Mouse (Mus musculus): Measurements from ENCODE around the gene Gata3.

Gene Gata3

DNA sequence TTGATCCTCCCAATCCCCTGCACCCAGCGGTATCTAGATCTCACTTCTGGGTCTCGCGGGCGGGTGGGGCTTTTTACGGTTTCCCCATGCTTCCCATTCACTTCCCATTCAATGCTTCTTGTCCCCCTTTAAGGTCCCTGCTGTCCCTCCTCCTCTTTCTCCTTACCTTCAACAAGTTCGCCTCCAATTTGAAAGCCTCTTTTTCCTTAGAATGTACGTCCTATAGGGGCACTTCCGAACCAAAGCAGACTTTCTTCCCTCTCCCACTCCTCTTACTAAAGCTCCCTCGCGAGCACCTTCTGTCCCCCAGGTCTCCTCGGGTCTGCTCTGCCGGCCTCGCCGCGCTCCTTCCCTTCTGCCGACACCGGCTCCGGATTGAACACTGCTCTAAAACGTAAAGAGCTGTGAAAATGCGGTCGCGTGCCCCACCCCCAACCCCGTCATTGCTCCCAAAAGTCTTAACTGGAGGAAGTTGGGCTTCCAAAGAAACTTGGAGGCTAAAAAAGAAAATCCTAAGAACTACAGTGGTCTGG lies at the start of gene Gata3:
Gata3 (minus strand) TSS at position 384 of the 533 bp plus-strand sequence.
- in situ Hi-C loops (cut with MboI, MseI), result loop anchor here (10.0 kb wide), 3 partner anchors 115 to 1645 kb away; no protein-coding TSS in a partner anchor

DNA sequence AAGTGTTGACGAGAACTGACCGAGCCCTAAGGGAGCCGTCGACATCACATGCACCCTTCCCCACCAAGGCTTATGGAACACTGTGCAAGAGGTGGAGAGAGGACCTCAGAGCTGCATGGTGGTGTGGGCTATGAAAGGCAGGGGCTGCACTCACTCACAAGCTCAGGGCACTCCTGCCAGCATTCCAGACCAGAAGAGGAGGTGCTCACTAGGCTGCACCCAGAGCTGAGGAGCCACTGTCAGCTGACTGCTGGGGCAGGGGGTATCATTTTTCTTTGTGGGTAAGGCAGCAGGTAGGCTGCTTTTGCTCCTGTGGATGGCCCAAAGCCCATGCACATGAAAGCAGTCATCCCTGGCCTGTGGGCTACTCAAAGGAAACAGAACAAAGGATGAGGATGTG lies 49.4 kb upstream of the Gata3 start:
- in situ Hi-C loops (cut with MboI, MseI), result no loop called here

DNA sequence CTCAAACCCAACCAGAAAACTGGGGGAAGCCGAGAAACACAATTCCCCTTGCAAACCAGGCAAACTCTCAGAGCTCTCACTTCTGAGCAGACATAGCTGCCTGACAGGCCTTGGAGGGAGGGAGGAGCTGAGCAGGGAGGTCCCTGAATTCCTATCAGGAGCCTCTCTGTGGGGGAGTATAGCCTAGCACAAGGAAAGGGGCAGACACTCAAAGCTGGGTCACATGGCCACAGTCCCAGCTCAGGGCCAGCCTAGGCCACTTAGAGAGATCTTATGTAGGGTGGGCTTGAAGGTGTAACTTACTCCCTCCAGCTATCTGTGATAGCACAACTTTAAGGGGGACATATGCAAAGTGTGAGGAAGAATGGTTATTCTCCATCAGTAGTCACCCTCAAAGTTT lies 46.1 kb upstream of the Gata3 start:
- in situ Hi-C loops (cut with MboI, MseI), result no loop called here

DNA sequence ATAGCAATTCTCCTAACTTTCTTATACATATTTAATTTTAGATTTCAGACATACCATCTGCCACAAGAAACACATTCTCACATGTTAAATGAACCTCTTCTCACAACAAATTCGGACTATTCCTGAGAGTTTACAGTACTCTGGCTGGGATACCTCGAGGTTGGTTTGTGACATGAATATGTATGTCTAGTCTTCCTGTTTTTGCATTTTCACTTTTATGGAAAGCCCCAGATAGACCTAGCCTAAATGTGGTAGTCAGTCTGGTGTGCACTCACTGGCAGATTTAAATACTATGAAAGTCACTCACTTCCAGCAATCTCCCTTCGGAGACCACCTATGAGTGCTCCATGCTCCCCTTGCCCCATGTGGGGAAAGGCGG lies 37.1 kb upstream of the Gata3 start:
- in situ Hi-C loops (cut with MboI, MseI), result no loop called here

DNA sequence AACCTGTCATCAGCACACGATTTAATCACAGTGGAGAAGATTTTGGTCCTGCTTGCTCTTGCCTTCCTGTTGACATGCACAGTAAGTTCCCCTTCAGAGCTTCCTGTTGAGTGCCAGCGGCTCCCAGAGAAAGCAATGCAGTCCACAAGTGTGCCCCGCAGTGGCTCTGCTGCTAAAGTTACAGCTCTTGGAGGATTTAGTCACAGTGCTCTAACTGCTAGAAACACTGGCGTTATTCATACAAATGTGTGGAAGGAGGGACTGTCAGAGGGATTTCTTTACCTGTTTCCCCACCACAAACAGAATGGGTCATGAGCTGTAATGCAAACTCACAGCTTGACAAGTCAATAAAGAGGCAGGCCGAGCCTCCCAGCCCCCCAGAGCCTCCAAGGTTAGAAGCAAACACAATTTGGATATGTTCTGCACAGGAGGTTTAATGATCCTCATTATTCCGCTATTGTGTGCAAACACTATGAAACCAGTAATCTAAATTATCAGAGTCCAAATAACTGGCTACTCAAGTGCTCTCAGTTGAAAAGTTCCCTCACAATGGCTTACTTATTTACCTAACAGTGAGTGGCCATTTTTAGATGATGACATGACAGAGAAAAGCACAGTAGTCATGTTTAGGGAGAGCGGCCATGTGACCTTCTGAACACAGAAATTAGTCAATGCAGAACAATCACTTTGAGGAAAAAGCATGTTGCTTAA lies 36.5 kb upstream of the Gata3 start:
- in situ Hi-C loops (cut with MboI, MseI), result no loop called here

DNA sequence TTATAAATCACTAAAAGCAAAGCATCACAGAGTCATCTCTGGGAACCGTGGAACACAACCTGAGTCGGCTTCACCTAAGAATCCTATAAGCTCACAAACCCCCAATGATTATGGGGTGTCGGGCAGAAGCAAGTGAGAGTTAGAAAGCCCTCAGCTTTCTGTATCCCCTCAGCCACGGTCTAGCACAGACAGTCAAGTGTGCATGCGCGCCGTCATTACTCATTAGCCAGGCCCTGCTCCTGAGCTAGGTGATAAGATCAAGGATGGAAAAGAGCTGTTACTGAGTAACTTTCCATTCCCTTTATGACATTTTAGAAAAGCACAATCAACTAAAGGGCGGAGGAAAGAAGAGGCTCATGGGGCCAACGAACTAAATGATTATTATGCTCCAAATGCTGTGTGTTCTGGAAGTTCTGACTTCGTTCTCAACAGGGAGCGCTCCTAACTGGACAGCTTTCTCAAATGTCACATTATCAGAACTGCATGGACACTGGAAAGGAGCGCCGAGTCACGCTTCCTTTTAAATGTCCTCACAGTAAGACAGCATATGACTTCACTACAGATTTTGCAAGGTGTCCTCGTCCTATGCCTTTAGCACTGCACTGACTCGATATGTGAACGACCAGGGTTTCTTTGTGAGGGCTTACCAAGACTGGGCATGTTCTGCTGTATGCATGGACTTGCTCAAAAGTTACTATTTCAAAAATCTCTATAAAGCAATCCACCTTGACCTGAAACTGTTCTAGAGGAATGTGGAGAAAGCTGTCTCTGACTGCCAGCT lies 29.0 kb upstream of the Gata3 start:
- in situ Hi-C loops (cut with MboI, MseI), result no loop called here

DNA sequence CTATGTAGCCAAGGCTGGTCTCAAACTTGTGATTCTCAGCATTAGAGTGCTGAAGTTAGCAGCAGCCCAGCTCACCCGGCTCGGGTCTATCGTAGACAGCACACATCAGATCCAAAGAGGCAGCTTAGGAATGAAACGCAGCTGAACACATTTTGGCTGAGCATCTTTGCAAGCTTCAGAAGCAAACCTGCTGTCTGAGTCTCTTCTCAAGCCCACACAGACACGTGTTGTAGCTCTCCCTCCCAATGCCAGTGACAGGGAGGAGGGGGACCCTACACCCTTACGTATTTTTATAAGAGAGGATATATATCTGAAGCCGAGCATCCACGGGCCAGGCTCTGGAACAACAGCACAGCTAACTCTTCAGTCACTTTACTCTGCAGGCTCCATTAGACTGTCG lies 27.8 kb upstream of the Gata3 start:
- in situ Hi-C loops (cut with MboI, MseI), result no loop called here

DNA sequence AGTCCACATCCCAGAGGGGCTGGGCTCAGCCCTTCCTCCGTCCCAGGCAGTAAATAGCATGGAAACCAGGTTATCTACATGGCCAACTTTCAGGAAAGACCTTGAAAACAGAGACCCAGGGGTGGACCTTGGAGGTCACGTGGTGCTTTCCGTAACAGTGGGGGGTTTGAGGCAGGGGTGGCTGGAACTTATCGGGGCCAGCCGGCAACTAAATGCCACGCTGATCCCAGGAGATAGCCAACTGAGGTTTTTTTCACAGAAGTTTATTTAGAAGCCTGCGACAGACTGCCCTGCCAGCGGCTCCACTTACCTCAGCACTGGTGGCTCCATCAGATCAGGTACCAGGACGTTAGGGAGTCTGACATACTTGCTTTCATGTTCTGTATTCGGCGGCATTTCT lies 16.2 kb upstream of the Gata3 start:
- in situ Hi-C loops (cut with MboI, MseI), result loop anchor here (5.0 kb wide), 1 partner anchor 1234 kb away; no protein-coding TSS in a partner anchor

DNA sequence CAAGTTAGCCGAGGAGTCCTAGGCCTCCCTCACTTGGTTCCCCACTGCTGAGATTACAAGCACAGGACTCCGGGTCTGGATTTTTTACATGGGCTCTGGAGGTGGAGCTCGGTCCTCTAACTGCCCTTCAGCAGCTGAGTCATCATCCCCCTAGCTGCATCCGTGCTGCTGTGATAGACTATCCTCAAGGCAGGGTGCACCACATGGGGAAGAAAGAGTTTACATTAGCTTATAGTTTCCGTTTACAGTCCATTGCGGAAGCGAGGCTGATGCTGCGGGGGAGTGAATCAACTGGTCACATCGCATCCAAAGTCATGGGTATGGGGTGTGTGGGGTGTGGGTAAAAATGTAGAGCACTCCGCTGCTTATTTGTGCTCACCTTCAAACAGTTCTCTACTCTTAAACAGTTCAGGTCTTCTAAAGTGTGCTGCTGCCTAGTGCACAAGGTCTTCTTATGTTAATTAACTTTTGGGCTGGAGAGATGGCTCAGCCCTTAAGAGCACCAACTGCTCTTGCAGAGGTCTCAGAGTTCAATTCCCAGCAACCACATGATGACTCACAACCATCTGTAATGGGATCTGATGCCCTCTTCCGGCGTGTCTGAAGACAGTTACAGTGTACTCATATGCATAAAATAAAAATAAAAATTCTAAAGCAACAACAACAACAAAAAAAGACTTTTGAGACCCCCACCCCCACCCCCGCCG lies 14.2 kb upstream of the Gata3 start:
- in situ Hi-C loops (cut with MboI, MseI), result no loop called here

DNA sequence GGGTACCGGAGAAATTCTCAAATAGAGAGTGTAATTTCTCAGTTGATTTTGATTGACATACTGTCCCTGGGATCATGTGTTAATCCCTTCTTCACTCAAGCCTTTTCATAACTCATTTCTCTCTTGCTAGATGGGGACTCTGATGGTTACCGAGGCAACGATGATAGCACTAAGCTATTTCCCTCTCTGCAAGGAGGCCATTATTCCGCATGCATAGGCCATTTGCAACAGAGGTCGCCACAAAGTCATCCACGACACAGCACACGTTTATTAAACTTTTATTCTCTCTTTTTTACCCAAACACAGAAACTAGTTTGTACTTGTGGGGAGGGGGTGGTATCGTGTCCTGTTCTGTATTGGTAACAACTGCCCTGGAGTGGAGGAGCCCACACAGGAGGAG lies 8.0 kb upstream of the Gata3 start:
- in situ Hi-C loops (cut with MboI, MseI), result loop anchor here (10.0 kb wide), 2 partner anchors 107 to 137 kb away; no protein-coding TSS in a partner anchor

DNA sequence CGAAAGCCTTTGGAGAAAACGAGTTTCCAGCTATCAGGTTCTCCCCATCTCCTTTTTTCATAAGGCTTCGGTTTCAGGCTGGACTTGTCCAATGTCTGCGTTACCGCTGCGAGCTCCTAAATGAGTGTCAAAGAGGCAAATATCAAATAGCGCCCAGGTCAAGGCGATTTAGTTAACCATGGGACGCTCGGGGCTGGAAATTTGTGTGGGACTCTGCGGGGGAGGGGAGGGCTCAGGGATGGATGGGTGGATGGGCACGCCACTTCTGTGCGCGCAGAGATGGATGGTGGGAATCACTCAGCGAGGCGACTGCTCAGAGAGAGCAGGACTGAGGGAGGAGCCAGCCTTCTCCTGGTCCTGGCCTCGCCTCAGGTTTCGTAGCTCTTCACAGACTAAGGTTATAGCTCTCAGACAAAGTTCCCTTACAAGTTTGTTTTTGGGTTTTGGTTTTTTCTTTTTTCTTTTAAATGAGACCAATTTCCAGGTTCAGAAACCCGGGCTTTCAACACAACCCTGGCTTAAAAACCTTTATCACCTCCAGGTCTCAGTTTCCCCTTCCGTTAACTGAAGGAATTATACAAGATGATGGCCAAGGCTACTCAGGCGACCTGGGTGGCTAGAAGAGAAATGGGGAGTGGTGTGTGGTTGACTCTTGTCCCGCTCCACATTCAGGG lies 6.4 kb upstream of the Gata3 start:
- in situ Hi-C loops (cut with MboI, MseI), result loop anchor here (10.0 kb wide), 2 partner anchors 109 to 139 kb away; no protein-coding TSS in a partner anchor

DNA sequence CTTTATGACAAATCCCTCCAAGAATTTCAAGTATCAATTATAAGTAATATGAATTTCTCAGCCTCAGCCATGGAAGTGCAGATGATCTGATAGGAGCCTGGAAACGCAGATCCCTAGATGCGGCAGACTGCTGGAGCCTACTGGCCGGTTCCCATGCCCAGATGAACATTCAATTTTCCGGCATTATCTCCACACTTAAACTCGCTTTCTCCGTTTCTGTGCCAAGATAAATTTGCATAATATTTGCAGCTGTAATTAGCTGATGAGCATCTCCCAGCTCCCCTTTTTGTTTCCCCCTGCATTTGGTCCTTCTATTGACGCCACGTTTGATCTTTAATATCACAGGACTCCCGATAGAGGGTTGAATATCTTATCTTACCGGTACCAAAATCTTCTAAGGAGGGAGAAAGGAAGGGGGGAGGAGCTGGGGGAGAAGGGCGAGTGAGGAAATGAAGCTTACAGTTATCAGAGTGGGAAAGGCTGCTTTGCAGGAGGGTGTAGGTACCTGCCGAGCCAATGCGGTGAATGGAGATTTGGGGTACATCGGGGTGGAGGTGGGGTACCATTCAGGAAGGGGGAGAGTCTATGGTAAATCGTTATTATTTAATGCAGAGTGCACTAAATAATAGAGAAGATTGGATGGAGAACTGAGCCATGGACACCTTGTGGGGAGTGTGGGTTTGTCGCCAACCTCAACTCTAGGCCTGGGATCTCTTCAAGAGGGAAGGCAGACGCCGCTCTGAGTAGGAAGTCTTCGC lies 5.2 kb upstream of the Gata3 start:
- in situ Hi-C loops (cut with MboI, MseI), result loop anchor here (10.0 kb wide), 2 partner anchors 110 to 140 kb away; no protein-coding TSS in a partner anchor

DNA sequence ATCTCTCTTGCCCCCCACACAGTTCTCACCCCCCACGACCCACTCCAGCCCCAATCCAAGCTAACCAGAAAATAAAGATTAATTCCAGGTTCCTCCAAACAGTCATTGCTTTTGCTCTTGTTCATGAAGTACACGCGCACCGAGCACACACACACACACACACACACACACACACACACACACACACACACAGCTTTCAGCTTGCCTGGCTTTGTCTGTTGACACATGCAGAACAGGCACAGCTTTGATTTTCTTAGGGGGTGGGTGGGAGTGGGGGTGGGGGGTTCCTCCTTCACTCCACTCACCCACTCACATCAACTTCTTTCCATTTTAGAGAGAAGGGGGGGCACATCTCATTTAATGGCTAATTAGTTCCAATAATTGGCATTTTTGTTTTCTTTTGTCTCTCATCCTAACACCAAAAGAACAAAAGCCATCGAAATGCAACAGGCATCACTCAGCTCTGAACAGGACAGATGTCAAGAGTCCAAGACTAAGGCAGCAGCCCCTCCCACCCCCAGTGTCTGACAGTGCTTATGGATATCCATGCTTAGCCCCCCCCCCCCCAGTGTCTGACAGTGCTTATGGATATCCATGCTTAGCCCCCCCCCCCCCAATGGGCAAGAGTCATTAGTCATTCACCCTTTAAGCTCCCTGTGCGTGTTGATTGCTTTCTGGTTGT lies 3.6 kb upstream of the Gata3 start:
- in situ Hi-C loops (cut with MboI, MseI), result loop anchor here (10.0 kb wide), 2 partner anchors 111 to 141 kb away; no protein-coding TSS in a partner anchor

DNA sequence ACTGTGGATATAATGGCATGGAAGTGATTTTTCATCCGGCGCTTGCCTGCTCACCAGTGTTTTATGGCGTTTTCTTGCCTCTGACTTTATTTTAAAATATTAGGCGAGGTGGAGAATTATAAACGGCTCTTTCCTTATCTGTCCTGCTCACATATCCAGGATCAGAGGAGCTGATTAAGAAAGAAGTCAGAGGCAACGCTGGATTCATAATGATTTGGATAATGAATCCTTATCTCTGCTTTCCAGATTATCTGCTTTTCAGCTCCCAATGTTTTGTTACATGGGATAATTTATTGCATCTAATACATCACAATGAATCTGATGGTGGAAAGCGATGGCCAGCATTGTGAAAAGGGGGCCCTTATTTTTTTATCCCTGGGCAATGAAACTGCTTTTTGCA lies 2.7 kb upstream of the Gata3 start:
- in situ Hi-C loops (cut with MboI, MseI), result loop anchor here (10.0 kb wide), 2 partner anchors 112 to 142 kb away; no protein-coding TSS in a partner anchor

DNA sequence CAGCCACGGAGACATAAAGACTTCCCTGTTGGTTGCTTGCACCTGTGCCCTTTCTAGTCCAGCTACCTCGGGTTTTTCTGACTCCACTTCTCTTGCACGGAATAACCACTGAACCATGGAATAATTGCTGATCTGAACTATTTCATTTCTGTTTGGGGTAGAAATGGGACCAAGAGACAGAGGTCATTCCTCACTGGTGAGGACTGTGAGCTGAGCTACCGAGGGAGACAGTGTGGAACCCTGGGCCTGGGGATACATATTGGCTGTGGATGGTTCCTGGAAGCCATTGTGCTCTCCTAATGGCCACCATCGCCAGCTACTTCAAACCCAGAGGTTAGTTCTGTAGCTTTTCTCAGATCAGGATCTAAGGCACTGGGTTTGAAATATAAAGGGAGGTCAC lies 1.1 kb upstream of the Gata3 start:
- in situ Hi-C loops (cut with MboI, MseI), result loop anchor here (10.0 kb wide), 2 partner anchors 114 to 144 kb away; no protein-coding TSS in a partner anchor

DNA sequence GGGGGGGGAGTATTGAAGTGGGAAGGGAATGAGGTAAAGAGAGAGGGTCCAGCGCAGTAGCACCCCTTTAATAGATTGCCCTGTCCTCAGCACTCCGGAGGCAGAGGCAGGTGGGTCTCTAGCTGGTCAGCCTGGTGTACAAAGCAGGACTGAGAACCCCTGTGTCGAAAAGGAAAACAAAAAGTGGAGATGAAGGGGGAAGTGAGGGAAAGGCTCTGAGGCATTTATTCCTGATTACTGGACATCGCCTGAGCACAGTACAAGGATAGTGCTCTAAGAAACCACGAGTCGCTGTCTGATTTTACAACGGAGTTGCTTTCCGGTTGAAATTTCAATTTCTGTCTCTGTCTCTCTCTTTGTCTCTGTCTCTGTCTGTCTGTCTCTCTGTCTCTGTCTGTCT lies 417 bp upstream of the Gata3 start:
- in situ Hi-C loops (cut with MboI, MseI), result loop anchor here (10.0 kb wide), 2 partner anchors 115 to 145 kb away; no protein-coding TSS in a partner anchor

DNA sequence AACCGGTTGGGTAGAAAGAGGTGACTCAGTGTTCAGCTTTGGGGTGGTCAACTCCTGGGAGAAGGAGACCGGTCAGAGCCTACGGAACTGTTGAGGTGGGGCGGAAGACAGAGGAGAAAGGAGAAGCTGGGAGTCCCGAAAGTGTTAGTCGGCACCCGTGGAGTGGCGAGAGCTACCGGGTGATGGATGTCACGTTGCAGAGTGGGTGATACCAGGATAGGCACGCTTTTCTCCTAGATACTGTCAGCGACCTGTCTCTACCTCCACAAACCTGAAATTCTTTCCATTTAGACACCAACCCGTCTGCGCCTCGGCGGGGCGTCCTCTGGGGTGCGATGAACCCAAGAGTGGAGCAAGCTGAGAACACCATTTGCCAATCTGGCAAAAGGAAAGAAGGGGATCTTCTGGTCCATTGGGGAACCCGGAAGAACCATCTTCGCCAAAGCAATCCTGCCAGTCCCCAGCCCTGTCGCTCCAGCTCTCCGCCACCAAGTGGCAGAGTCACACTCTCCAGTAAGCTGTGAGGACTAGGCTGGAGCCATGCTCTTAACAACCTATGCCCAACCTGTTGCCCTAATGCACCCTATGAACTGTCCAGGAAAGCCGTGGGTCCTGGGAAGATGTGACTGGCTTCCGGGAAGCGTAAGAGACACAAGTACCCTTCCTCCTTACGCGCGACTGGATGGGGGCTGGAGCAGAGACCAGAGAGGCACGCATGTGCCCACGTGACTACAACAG lies 752 bp downstream of the Gata3 start, which contains the start of gene 9230102O04Rik:
9230102O04Rik (minus strand) TSS at position 628 of the 738 bp plus-strand sequence.
- in situ Hi-C loops (cut with MboI, MseI), result loop anchor here (10.0 kb wide), 1 partner anchor 1646 kb away; no protein-coding TSS in a partner anchor

DNA sequence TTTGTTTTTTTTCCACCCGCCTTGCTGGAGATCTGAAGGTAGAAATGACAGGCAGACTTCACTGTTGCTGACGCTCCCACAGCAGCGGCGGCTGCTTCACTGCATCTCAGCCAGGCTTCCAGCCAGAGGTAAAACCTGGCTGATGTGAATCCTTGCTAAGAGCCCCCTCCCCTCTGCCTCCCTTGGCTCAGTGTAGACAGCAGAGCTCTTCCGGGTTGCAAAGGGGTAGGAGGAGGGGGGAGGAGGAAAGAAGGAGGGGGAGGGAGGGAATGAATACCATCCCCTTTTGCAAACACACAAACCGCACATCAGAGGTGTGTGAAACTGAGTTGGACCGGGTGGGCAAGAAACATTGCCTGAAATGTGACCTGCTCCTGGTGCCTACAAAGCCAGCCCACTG lies 2.2 kb downstream of the Gata3 start:
- in situ Hi-C loops (cut with MboI, MseI), result loop anchor here (10.0 kb wide), 1 partner anchor 1647 kb away; no protein-coding TSS in a partner anchor

All from T-helper 2 cell (primary cell).